Mouse (Mus musculus) heart, embryonic 11.5 days (tissue): ENCODE measurements around the gene Shc3. TPM values are rescaled to one million over a fixed set of nuclear protein-coding genes. Genes with fewer than 3 reads are reported as not detected.
A peak's percentile ranks its signal among the peaks of the same experiment; 100 is the strongest.

ENCODE experiments used
- ATAC-seq: fragments of 200-750 bp; cut with Nextera tagmentation; replicated peaks from 2 replicates; pipeline ENCODE4 v1.8.0; 2017; ENCODE audit warnings: moderate library complexity; ENCODE audit not compliant: insufficient number of reproducible peaks, low FRiP score, low TSS enrichment
- H3K27ac ChIP-seq: fragments of 300-500 bp; sonication (generic); 2 replicates; pipeline ENCODE4 v1.5.1; 2014; ENCODE audit warnings: mild to moderate bottlenecking, low read depth, low read length
- H3K27me3 ChIP-seq: fragments of 300-500 bp; sonication (generic); 2 replicates; pipeline ENCODE4 v1.6.1; 2014; ENCODE audit warnings: mild to moderate bottlenecking, low read length, mixed read lengths; ENCODE audit not compliant: control insufficient read depth, insufficient read depth
- H3K36me3 ChIP-seq: fragments of 300-500 bp; sonication (generic); 2 replicates; pipeline ENCODE4 v1.6.1; 2014; ENCODE audit warnings: mild to moderate bottlenecking, low read length, moderate library complexity, mixed read lengths; ENCODE audit not compliant: control insufficient read depth, insufficient read depth
- H3K4me1 ChIP-seq: fragments of 300-500 bp; sonication (generic); 2 replicates; pipeline ENCODE4 v1.6.1; 2014; ENCODE audit warnings: low read length; ENCODE audit not compliant: control insufficient read depth, insufficient read depth
- H3K4me2 ChIP-seq: fragments of 300-500 bp; sonication (generic); 2 replicates; pipeline ENCODE4 v1.6.1; 2014; ENCODE audit warnings: mild to moderate bottlenecking, moderate library complexity
- H3K4me3 ChIP-seq: fragments of 300-500 bp; sonication (generic); 2 replicates; pipeline ENCODE4 v1.5.1; 2014; ENCODE audit warnings: low read depth, low read length
- H3K9ac ChIP-seq: fragments of 300-500 bp; sonication (generic); 2 replicates; pipeline ENCODE4 v1.6.1; 2014; ENCODE audit warnings: mild to moderate bottlenecking, low read depth, low read length, moderate library complexity
- H3K9me3 ChIP-seq: fragments of 300-500 bp; sonication (generic); replicated peaks from 2 replicates; pipeline ENCODE4 v1.6.1; 2016; ENCODE audit warnings: low read length; ENCODE audit not compliant: control insufficient read depth
- WGBS: fragments of 180-500 bp; shearing (Covaris S2); extraction: QIAGEN DNeasy Blood & Tissue Kit; methylation state at CpG from one replicate; pipeline ENCODE4 v1.1.7; 2014; ENCODE audit not compliant: insufficient replicate concordance; 5-methylcytosine and 5-hydroxymethylcytosine counted together
- polyA plus RNA-seq: library from polyadenylated mRNA; unstranded; fragments of >200 nt; fragmentation: Nextera tagmentation; extraction: Ambion mirVana; gene quantifications from 2 replicates; pipeline ENCODE4 v1.2.1, GENCODE M21; 2014

The Shc3 gene
- polyA plus RNA-seq, 1 experiment from 2014 or later, result 0.31 TPM

DNA sequence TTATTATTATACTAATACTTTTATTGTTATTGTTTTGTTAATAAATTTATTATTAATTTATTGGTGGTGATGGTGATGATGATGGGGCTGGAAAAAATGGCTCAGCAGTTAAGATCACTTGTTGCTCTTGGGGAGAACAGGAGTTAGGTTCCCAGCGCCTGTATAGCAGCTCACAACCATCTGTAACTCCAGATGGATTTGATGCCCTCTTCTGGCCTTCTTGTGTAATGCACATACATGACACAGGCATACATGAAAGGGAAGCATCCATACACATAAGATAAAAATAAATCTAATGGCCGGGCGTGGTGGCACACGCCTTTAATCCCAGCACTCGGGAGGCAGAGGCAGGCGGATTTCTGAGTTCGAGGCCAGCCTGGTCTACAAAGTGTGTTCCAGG is 40.0 kb upstream of the Shc3 start:
- no peak overlapping the region for H3K4me2 ChIP-seq
- H3K4me1 ChIP-seq, result no peaks in the 10 kb centered on the region
- no peaks in the 10 kb centered on the region for H3K27me3 ChIP-seq
- no peaks in the 10 kb centered on the region for H3K9me3 ChIP-seq
- H3K4me3 ChIP-seq, result no peak overlapping the region
- no peak overlapping the region for H3K9ac ChIP-seq
- no peaks in the 10 kb centered on the region for H3K36me3 ChIP-seq
- WGBS, result 92% methylated on average over 7 of the region's 7 CpGs
- H3K27ac ChIP-seq, result no peak overlapping the region
- no peak for ATAC-seq

DNA sequence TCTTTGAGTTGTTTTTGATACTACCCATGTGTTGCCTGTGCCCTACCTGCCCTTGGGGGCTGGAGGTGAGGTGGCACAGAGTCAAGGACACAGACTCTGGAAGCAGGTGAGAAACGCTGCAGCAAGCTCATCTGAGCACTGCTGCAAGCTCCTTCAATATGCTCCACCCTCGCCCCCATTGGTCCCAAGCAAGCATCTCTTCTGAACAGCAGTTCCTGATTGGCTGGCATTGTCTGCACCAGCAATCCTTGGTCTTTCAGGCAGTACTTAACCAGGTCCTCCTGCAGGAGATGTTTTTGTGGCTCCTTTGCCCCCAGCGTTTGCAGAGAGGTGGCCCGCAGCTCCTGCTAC is 34.6 kb upstream of the Shc3 start:
- H3K4me3 ChIP-seq, result no peak overlapping the region
- 0 out of 2 replicates have a peak, but pooled peaks cover 3% of the 10 kb centered on the region for H3K4me1 ChIP-seq
- 44% methylated on average over 4 of the region's 4 CpGs for WGBS
- no peak overlapping the region for H3K9ac ChIP-seq
- H3K27me3 ChIP-seq, result no peaks in the 10 kb centered on the region
- H3K27ac ChIP-seq, result no peak overlapping the region
- no peak overlapping the region for H3K4me2 ChIP-seq
- ATAC-seq, result no peak
- H3K36me3 ChIP-seq, result no peaks in the 10 kb centered on the region
- no peaks in the 10 kb centered on the region for H3K9me3 ChIP-seq

DNA sequence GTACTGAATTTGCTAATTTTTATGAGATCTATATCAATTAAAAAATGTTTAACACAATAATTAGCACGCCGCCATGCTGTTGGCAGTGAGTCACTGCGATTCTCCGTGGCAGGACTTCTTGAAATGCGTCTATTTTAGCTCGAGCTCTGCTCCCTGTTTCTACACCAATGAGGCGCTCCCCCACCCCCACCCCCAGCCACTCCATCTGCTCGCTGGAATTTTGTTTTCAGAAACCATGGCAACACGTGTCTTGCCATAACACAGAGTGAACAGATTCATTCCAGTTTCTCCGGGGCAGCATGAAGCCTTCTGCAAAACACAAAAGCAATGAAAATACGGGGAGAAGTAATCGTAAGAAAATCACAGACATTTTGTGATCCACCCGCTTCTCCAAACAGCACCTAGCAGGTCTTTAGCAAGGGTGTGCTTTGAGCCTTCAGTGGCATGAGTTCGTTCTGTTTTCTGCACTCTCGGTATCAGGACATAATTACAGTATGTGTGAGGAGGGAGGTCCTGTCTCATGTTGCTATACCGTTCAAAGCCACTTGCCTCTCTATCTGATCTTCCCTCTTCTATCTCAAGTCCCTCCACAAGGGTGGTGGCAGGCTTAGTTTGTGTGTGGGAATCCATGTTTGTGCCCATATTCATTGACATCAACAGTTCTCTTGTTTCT is 34.1 kb upstream of the Shc3 start:
- Histone ChIP-seq H3K36me3 (no peaks in the 10 kb centered on the region), H3K4me2 (peak overlapping the region; percentile 55), H3K9ac (no peak overlapping the region), H3K4me1 (0 out of 2 replicates have a peak, but pooled peaks cover 3% of the 10 kb centered on the region), H3K27ac (no peak overlapping the region), H3K9me3 (no peaks in the 10 kb centered on the region), H3K27me3 (no peaks in the 10 kb centered on the region), H3K4me3 (0 out of 2 replicates have a peak overlapping the region, but pooled peaks have one; percentile 16)
- 30% methylated on average over 16 of the region's 16 CpGs for WGBS
- no peak for ATAC-seq

DNA sequence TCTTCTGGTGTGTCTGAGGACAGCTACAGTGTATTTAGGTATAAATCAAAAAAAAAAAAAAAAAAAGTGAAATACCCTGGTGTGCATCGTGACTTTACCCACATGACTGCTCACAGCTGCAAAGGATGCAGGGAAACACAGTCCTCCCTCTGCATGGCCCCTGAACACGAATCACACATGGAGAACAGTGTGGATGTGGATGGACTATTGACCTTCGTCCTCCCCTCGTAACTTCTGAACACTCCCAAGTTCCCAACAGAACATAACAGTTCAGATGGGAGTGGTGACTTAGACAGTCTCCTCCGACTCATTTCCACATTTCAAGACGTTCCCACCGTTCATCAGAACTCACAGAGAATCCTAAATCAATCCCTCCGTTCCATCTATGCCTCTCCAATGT is 33.5 kb upstream of the Shc3 start:
- Histone ChIP-seq H3K4me3 (no peak overlapping the region), H3K36me3 (no peaks in the 10 kb centered on the region), H3K9ac (no peak overlapping the region), H3K4me2 (peak overlapping the region; percentile 55; the same call in 1 of the 2 replicates), H3K9me3 (no peaks in the 10 kb centered on the region), H3K27ac (no peak overlapping the region), H3K4me1 (0 out of 2 replicates have a peak, but pooled peaks cover 3% of the 10 kb centered on the region), H3K27me3 (no peaks in the 10 kb centered on the region)
- WGBS, result 76% methylated on average over 8 of the region's 8 CpGs
- ATAC-seq, result no peak

DNA sequence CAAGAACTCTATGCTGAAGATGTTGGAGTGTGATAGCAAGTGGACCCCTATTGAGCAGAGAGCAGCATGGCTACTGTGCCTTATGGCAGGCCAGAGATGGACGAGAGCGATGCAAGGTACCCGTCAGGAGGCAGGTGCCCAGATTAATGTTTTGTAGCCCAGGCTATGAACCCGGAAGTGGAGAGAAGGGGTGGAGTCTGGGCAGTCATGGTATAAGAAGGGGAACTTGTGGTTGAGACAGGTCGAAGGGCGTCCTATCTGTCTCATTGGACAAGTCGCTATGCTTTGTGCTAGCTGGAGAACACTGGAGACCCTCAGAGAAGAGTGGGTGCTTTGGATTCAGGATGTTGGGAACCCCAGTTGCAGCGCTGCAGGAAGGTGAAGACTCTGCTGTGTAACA is 30.9 kb upstream of the Shc3 start:
- 79% methylated on average over 8 of the region's 8 CpGs for WGBS

DNA sequence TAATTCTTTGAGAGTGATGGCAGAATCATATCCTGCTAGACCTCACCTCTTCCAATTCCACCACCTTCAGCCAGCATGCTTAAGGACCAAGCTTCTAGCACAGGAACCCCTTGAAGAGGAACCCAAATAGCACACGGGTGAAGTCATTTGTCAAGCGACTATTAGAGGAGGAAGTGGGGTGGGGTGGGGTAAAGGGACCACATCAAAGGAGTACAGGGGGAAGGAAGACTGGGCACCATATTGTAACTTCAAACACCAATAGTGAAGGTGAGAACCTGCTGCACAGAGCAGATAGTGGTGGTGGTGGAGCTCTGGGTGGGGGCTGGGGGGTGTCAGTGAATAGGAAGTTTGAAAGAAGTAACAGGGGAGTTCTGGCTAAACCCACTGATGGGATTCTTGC is 28.8 kb upstream of the Shc3 start:
- 67% methylated on average over 2 of the region's 2 CpGs for WGBS
- Histone ChIP-seq H3K9ac (no peak overlapping the region), H3K27me3 (peaks cover 11% of the 10 kb centered on the region; the same call in 1 of the 2 replicates), H3K27ac (no peak overlapping the region), H3K4me1 (no peaks in the 10 kb centered on the region), H3K4me2 (no peak overlapping the region), H3K9me3 (no peaks in the 10 kb centered on the region), H3K36me3 (no peaks in the 10 kb centered on the region), H3K4me3 (no peak overlapping the region)
- no peak for ATAC-seq

More for the DNA sequence above, 30.9 kb upstream of the Shc3 start:
- H3K27me3 ChIP-seq, result peaks cover 6% of the 10 kb centered on the region; the same call in 1 of the 2 replicates
- H3K4me3 ChIP-seq, result no peak overlapping the region
- no peak overlapping the region for H3K27ac ChIP-seq
- no peaks in the 10 kb centered on the region for H3K36me3 ChIP-seq
- no peak for ATAC-seq
- 0 out of 2 replicates have a peak, but pooled peaks cover 3% of the 10 kb centered on the region for H3K4me1 ChIP-seq
- no peaks in the 10 kb centered on the region for H3K9me3 ChIP-seq
- H3K9ac ChIP-seq, result no peak overlapping the region
- no peak overlapping the region for H3K4me2 ChIP-seq

DNA sequence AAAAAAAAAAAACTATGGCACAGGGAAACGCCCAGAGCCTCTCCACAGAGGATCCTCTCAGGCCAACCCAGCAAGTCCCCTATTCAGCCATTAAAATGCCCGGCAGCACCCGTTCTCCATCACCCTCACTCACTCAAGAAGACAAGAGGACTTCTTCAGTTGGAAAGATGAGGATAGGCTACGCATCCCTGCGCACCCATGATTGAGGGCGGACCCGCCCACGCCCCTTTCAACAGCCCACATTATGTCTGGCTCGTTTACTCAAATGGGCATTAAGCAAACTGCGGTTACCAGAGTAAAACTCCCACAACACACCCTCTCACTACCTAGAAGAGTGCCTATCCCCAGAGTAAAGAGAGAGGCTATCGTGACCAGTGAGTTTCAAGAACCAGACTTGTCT is 26.2 kb upstream of the Shc3 start:
- no peak overlapping the region for H3K27ac ChIP-seq
- no peaks in the 10 kb centered on the region for H3K36me3 ChIP-seq
- peaks cover 11% of the 10 kb centered on the region; the same call in 1 of the 2 replicates for H3K27me3 ChIP-seq
- H3K9me3 ChIP-seq, result no peaks in the 10 kb centered on the region
- no peaks in the 10 kb centered on the region for H3K4me1 ChIP-seq
- peak overlapping the region; percentile 59; the same call in 1 of the 2 replicates for H3K9ac ChIP-seq
- H3K4me3 ChIP-seq, result peak overlapping the region; percentile 51; the same call in 1 of the 2 replicates
- ATAC-seq, result no peak
- H3K4me2 ChIP-seq, result peak overlapping the region; percentile 92
- WGBS, result 53% methylated on average over 11 of the region's 11 CpGs

DNA sequence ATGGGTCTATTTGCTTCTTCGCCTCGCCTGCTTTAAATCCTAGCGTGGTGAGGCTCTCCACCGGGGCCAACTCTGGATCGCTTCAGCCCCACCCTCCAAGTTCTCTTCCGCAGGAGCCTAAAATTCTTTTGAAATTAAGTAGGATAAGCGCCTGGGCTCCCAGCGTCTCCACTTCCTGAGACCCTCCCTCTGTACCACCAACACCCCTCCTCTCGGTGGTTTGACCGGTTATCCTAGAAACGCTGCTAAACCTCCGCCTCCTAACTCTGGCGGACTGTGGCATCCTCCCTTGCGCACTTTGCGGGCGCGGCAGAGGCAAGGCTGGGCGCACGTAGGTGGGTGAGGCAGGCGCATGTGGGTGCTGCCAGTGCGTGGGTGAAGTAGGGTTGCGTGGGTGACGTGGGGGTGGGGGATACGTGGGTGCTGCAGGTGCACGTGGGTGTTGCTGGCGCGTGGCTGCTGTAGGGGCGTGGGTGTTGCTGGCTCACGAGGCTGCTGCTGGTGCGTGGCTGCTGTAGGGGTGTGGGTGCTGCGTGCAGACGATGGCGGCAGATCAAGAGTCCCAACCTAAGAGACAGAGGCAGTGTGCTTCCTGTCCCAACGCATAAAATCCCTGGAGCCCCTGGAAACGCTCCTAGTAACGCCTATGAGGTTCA is 25.6 kb upstream of the Shc3 start:
- no peak; the same call in 1 of the 2 replicates for ATAC-seq
- Histone ChIP-seq H3K9ac (peak overlapping the region; percentile 59), H3K4me2 (peak overlapping the region; percentile 92), H3K4me3 (peak overlapping the region; percentile 51), H3K9me3 (no peaks in the 10 kb centered on the region), H3K4me1 (no peaks in the 10 kb centered on the region), H3K36me3 (no peaks in the 10 kb centered on the region), H3K27ac (no peak overlapping the region), H3K27me3 (peaks cover 11% of the 10 kb centered on the region; the same call in 1 of the 2 replicates)
- WGBS, result 2% methylated on average over 36 of the region's 36 CpGs
